Mouse (Mus musculus) stomach, embryonic 14.5 days (tissue): ENCODE measurements around the gene Vps13c. TPM values are rescaled to one million over a fixed set of nuclear protein-coding genes. Genes with fewer than 3 reads are reported as not detected.
A peak's percentile ranks its signal among the peaks of the same experiment; 100 is the strongest.

Source experiments
- ATAC-seq: fragments of 200-750 bp; cut with Nextera tagmentation; 2 replicates; pipeline ENCODE4 v1.8.0; 2017; ENCODE audit warnings: low read depth, moderate TSS enrichment; ENCODE audit not compliant: insufficient number of reproducible peaks, insufficient read depth, low FRiP score
- H3K27ac ChIP-seq: fragments of 300-500 bp; sonication (generic); 2 replicates; pipeline ENCODE4 v1.5.1; 2014; ENCODE audit warnings: mild to moderate bottlenecking, low read length, moderate library complexity, mixed read lengths
- H3K27me3 ChIP-seq: fragments of 300-500 bp; sonication (generic); 2 replicates; pipeline ENCODE4 v1.6.1; 2014; ENCODE audit warnings: low read length, control low read depth, mixed read lengths; ENCODE audit not compliant: control insufficient read depth, insufficient read depth
- H3K36me3 ChIP-seq: fragments of 300-500 bp; sonication (generic); 2 replicates; pipeline ENCODE4 v1.6.1; 2014; ENCODE audit warnings: mild to moderate bottlenecking, control low read depth, low read length, moderate library complexity, mixed read lengths; ENCODE audit not compliant: control insufficient read depth, insufficient read depth
- H3K4me1 ChIP-seq: fragments of 300-500 bp; sonication (generic); 2 replicates; pipeline ENCODE4 v1.6.1; 2014; ENCODE audit warnings: low read length, control low read depth, mixed read lengths; ENCODE audit not compliant: control insufficient read depth, insufficient read depth
- H3K4me2 ChIP-seq: fragments of 300-500 bp; sonication (generic); replicated peaks from 2 replicates; pipeline ENCODE4 v1.6.1; 2014; ENCODE audit warnings: low read depth, low read length, control low read depth
- H3K4me3 ChIP-seq: fragments of 300-500 bp; sonication (generic); 2 replicates; pipeline ENCODE4 v1.5.1; 2014; ENCODE audit warnings: low read depth, low read length, control low read depth
- H3K9ac ChIP-seq: fragments of 300-500 bp; sonication (generic); replicated peaks from 2 replicates; pipeline ENCODE4 v1.6.1; 2014; ENCODE audit warnings: low read depth, mild to moderate bottlenecking, control low read depth, low read length, moderate library complexity, mixed read lengths
- H3K9me3 ChIP-seq: fragments of 300-500 bp; sonication (generic); 2 replicates; pipeline ENCODE4 v1.6.1; 2016; ENCODE audit warnings: low read depth, low read length, control low read depth; ENCODE audit not compliant: control insufficient read depth
- WGBS: fragments of 180-500 bp; shearing (Covaris S2); extraction: QIAGEN DNeasy Blood & Tissue Kit; methylation state at CpG from one replicate; pipeline ENCODE4 v1.1.7; 2014; 5-methylcytosine and 5-hydroxymethylcytosine counted together
- polyA plus RNA-seq: library from polyadenylated mRNA; unstranded; fragments of >200 nt; fragmentation: Nextera tagmentation; extraction: Ambion mirVana; gene quantifications from 2 replicates; pipeline ENCODE4 v1.2.1, GENCODE M21; 2014

Gene Vps13c
- polyA plus RNA-seq, 1 experiment from 2014 or later = 12.5 TPM

- H3K27me3 ChIP-seq = no peaks in the 10 kb centered on the region
- H3K9me3 ChIP-seq = no peaks in the 10 kb centered on the region; the same call in 1 of the 2 replicates
- H3K4me3 ChIP-seq = no peak overlapping the region
- no peak overlapping the region for H3K4me2 ChIP-seq
- ATAC-seq = no peak
- 30% methylated on average over 5 of the region's 5 CpGs for WGBS
- H3K9ac ChIP-seq = no peak overlapping the region
- 0 out of 2 replicates have a peak, but pooled peaks cover 2% of the 10 kb centered on the region for H3K4me1 ChIP-seq
- H3K36me3 ChIP-seq = no peaks in the 10 kb centered on the region
- no peak overlapping the region for H3K27ac ChIP-seq
Observed at GRCm38 (mm10) chr9:67823131-67823530, 17.1 kb upstream of the Vps13c start.

- 0 out of 2 replicates have a peak, but pooled peaks cover 2% of the 10 kb centered on the region for H3K4me1 ChIP-seq
- H3K27ac ChIP-seq = no peak overlapping the region
- no peak overlapping the region for H3K9ac ChIP-seq
- no peak overlapping the region for H3K4me3 ChIP-seq
- no peak overlapping the region for H3K4me2 ChIP-seq
- H3K36me3 ChIP-seq = no peaks in the 10 kb centered on the region
- no peak for ATAC-seq
- no peaks in the 10 kb centered on the region for H3K27me3 ChIP-seq
- no peaks in the 10 kb centered on the region; the same call in 1 of the 2 replicates for H3K9me3 ChIP-seq
- WGBS = 81% methylated on average over 7 of the region's 7 CpGs
Observed at GRCm38 (mm10) chr9:67825527-67825926, 14.7 kb upstream of the Vps13c start.

- no peak overlapping the region for H3K27ac ChIP-seq
- H3K9me3 ChIP-seq = no peaks in the 10 kb centered on the region; the same call in 1 of the 2 replicates
- H3K27me3 ChIP-seq = 0 out of 2 replicates have a peak, but pooled peaks cover 2% of the 10 kb centered on the region
- peaks cover 9% of the 10 kb centered on the region; the same call in 1 of the 2 replicates for H3K4me1 ChIP-seq
- no peaks in the 10 kb centered on the region for H3K36me3 ChIP-seq
- ATAC-seq = no peak
- H3K4me2 ChIP-seq = no peak overlapping the region
- 8% methylated on average over 3 of the region's 3 CpGs for WGBS
- H3K4me3 ChIP-seq = no peak overlapping the region
- no peak overlapping the region for H3K9ac ChIP-seq
Observed at GRCm38 (mm10) chr9:67828182-67828581, 12.0 kb upstream of the Vps13c start.

- H3K4me3 ChIP-seq = peak overlapping the region; percentile 55
- H3K9ac ChIP-seq = peak overlapping the region; percentile 28; the same call in 1 of the 2 replicates
- no peaks in the 10 kb centered on the region for H3K36me3 ChIP-seq
- peak overlapping the region; percentile 88 for H3K4me2 ChIP-seq
- 0 out of 2 replicates have a peak, but pooled peaks cover 2% of the 10 kb centered on the region for H3K27me3 ChIP-seq
- no peak overlapping the region for H3K27ac ChIP-seq
- H3K9me3 ChIP-seq = 0 out of 2 replicates have a peak, but pooled peaks cover 4% of the 10 kb centered on the region
- 2% methylated on average over 71 of the region's 84 CpGs for WGBS
- peaks cover 7% of the 10 kb centered on the region; the same call in 1 of the 2 replicates for H3K4me1 ChIP-seq
- peak; percentile 84 for ATAC-seq
Observed at GRCm38 (mm10) chr9:67830411-67831358, 9.5 kb upstream of the Vps13c start.

- Histone ChIP-seq H3K9me3 (0 out of 2 replicates have a peak, but pooled peaks cover 4% of the 10 kb centered on the region), H3K4me1 (peaks cover 7% of the 10 kb centered on the region; the same call in 1 of the 2 replicates)
- ATAC-seq = peak; percentile 35; the same call in 1 of the 2 replicates
Observed at GRCm38 (mm10) chr9:67831359-67832045, 8.7 kb upstream of the Vps13c start.

GRCm38 (mm10) chr9:67832046-67832605, 8.1 kb upstream of the Vps13c start, which contains the start of gene C2cd4a:
Gene C2cd4a (minus strand): TSS chr9:67832330.
- WGBS = 4% methylated on average over 20 of the region's 20 CpGs
- no peak for ATAC-seq
- H3K4me3 ChIP-seq = peak within 1 kb of the TSS; percentile 55
- H3K27me3 ChIP-seq = 0 out of 2 replicates have a peak, but pooled peaks cover 2% of the 10 kb centered on the region
- H3K4me2 ChIP-seq = peak within 1 kb of the TSS; percentile 88
- H3K36me3 ChIP-seq = no peaks in the 10 kb centered on the region
- peak within 1 kb of the TSS; percentile 28; the same call in 1 of the 2 replicates for H3K9ac ChIP-seq
- 0 out of 2 replicates have a peak, but pooled peaks cover 4% of the 10 kb centered on the region for H3K9me3 ChIP-seq
- peak within 1 kb of the TSS; percentile 48; the same call in 1 of the 2 replicates for H3K27ac ChIP-seq
- peaks cover 7% of the 10 kb centered on the region; the same call in 1 of the 2 replicates for H3K4me1 ChIP-seq

More at GRCm38 (mm10) chr9:67831359-67832045, 8.7 kb upstream of the Vps13c start:
- WGBS = 1% methylated on average over 50 of the region's 57 CpGs
- H3K4me2 ChIP-seq = peak overlapping the region; percentile 88
- peak overlapping the region; percentile 48; the same call in 1 of the 2 replicates for H3K27ac ChIP-seq
- H3K36me3 ChIP-seq = no peaks in the 10 kb centered on the region
- H3K9ac ChIP-seq = peak overlapping the region; percentile 28; the same call in 1 of the 2 replicates
- H3K27me3 ChIP-seq = 0 out of 2 replicates have a peak, but pooled peaks cover 2% of the 10 kb centered on the region
- H3K4me3 ChIP-seq = peak overlapping the region; percentile 55

- WGBS = 79% methylated on average over 5 of the region's 5 CpGs
- Histone ChIP-seq H3K4me1 (peaks cover 7% of the 10 kb centered on the region; the same call in 1 of the 2 replicates), H3K4me2 (no peak overlapping the region), H3K9ac (no peak overlapping the region), H3K9me3 (0 out of 2 replicates have a peak, but pooled peaks cover 4% of the 10 kb centered on the region), H3K36me3 (no peaks in the 10 kb centered on the region), H3K27ac (no peak overlapping the region), H3K27me3 (0 out of 2 replicates have a peak, but pooled peaks cover 2% of the 10 kb centered on the region), H3K4me3 (no peak overlapping the region)
- ATAC-seq = no peak
Observed at GRCm38 (mm10) chr9:67834535-67834934, 5.7 kb upstream of the Vps13c start.
